Mouse (Mus musculus): Measurements from ENCODE around the gene Serpine3. TPM values are rescaled to one million over a fixed set of nuclear protein-coding genes. Genes with fewer than 3 reads are reported as not detected.
A peak's percentile ranks its signal among the peaks of the same experiment; 100 is the strongest.
"Not testable (repeated sequence)": the region's sequence is repeated elsewhere in the genome, so short reads cannot be mapped to it uniquely, and the experiment has no call there.

Serpine3 gene
- polyA plus RNA-seq (2015; fragmentation: Nextera tagmentation; extraction: Ambion mirVana): not detected in 2 replicates

- Histone ChIP-seq H3K9ac (no peak within 1 kb of the TSS), H3K27ac (no peak within 1 kb of the TSS), H3K4me2 (no peak within 1 kb of the TSS), H3K4me1 (replicated peaks) (no peaks in the 10 kb centered on the region), H3K36me3 (no peaks in the 10 kb centered on the region), H3K4me3 (no peak within 1 kb of the TSS), H3K9me3 (no peaks in the 10 kb centered on the region), H3K27me3 (no peaks in the 10 kb centered on the region)
- ATAC-seq (ENCODE audit: low FRiP score): no peak
- 89% methylated on average over 8 of the region's 8 CpGs for WGBS
Measured at GRCm38 (mm10) chr14:62663367-62663766, at the start of gene Serpine3. Gene Serpine3 (plus strand): TSS chr14:62663667.

GRCm38 (mm10) chr14:62622393-62622792, 41.1 kb upstream of the Serpine3 start:
- no peaks in the 10 kb centered on the region for H3K27me3 ChIP-seq
- no peak overlapping the region for H3K9ac ChIP-seq
- peak overlapping the region; percentile 77 for H3K27ac ChIP-seq
- WGBS: 65% methylated on average over 3 of the region's 3 CpGs
- no peaks in the 10 kb centered on the region for H3K9me3 ChIP-seq
- H3K36me3 ChIP-seq: no peaks in the 10 kb centered on the region
- ATAC-seq (ENCODE audit: low FRiP score): no peak
- H3K4me1 ChIP-seq (replicated peaks): peaks cover 10% of the 10 kb centered on the region; the same call in 1 of the 2 replicates
- no peak overlapping the region for H3K4me2 ChIP-seq
- no peak overlapping the region for H3K4me3 ChIP-seq

GRCm38 (mm10) chr14:62627951-62628350, 35.5 kb upstream of the Serpine3 start:
- no peak overlapping the region for H3K4me2 ChIP-seq
- H3K9me3 ChIP-seq: peaks cover 7% of the 10 kb centered on the region; the same call in 1 of the 2 replicates
- ATAC-seq (ENCODE audit: low FRiP score): no peak
- no peaks in the 10 kb centered on the region; the same call in 1 of the 2 replicates for H3K4me1 ChIP-seq (replicated peaks)
- no peaks in the 10 kb centered on the region for H3K36me3 ChIP-seq
- no peak overlapping the region for H3K27ac ChIP-seq
- no peak overlapping the region for H3K4me3 ChIP-seq
- no peaks in the 10 kb centered on the region for H3K27me3 ChIP-seq
- 92% methylated on average over 5 of the region's 5 CpGs for WGBS
- no peak overlapping the region for H3K9ac ChIP-seq

GRCm38 (mm10) chr14:62637436-62638344, 25.8 kb upstream of the Serpine3 start:
- peak overlapping the region; percentile 79 for H3K27ac ChIP-seq
- ATAC-seq (ENCODE audit: low FRiP score): peak; percentile 88
- 31% methylated on average over 9 of the region's 9 CpGs for WGBS
- no peak overlapping the region for H3K4me3 ChIP-seq
- H3K9ac ChIP-seq: peak overlapping the region; percentile 46; the same call in 1 of the 2 replicates
- H3K36me3 ChIP-seq: no peaks in the 10 kb centered on the region
- peak overlapping the region; percentile 41 for H3K4me2 ChIP-seq
- peaks cover 18% of the 10 kb centered on the region for H3K4me1 ChIP-seq (replicated peaks)
- no peaks in the 10 kb centered on the region for H3K27me3 ChIP-seq
- H3K9me3 ChIP-seq: no peaks in the 10 kb centered on the region

- Histone ChIP-seq H3K27me3 (no peaks in the 10 kb centered on the region), H3K4me2 (peak overlapping the region; percentile 41), H3K9me3 (no peaks in the 10 kb centered on the region), H3K36me3 (no peaks in the 10 kb centered on the region), H3K9ac (peak overlapping the region; percentile 46; the same call in 1 of the 2 replicates), H3K27ac (peak overlapping the region; percentile 79), H3K4me1 (replicated peaks) (peaks cover 18% of the 10 kb centered on the region), H3K4me3 (no peak overlapping the region)
- ATAC-seq (ENCODE audit: low FRiP score): 0 out of 2 replicates have a peak, but pooled peaks have one; percentile 53
- WGBS: 28% methylated on average over 6 of the region's 6 CpGs
Measured at GRCm38 (mm10) chr14:62638345-62638702, 25.1 kb upstream of the Serpine3 start.

- Histone ChIP-seq H3K4me3 (no peak overlapping the region), H3K9ac (no peak overlapping the region), H3K27ac (peak overlapping the region; percentile 35; the same call in 1 of the 2 replicates), H3K4me1 (replicated peaks) (peaks cover 18% of the 10 kb centered on the region), H3K4me2 (no peak overlapping the region), H3K9me3 (no peaks in the 10 kb centered on the region), H3K36me3 (no peaks in the 10 kb centered on the region), H3K27me3 (no peaks in the 10 kb centered on the region)
- 72% methylated on average over 6 of the region's 6 CpGs for WGBS
- ATAC-seq (ENCODE audit: low FRiP score): no peak
Measured at GRCm38 (mm10) chr14:62639111-62639510, 24.4 kb upstream of the Serpine3 start.

GRCm38 (mm10) chr14:62639551-62639950, 23.9 kb upstream of the Serpine3 start:
- Histone ChIP-seq H3K36me3 (no peaks in the 10 kb centered on the region), H3K9me3 (no peaks in the 10 kb centered on the region), H3K4me3 (no peak overlapping the region), H3K27ac (peak overlapping the region; percentile 35; the same call in 1 of the 2 replicates), H3K4me2 (no peak overlapping the region), H3K9ac (no peak overlapping the region), H3K27me3 (no peaks in the 10 kb centered on the region), H3K4me1 (replicated peaks) (peaks cover 18% of the 10 kb centered on the region)
- 93% methylated on average over 5 of the region's 5 CpGs for WGBS
- no peak for ATAC-seq (ENCODE audit: low FRiP score)

GRCm38 (mm10) chr14:62640396-62640795, 23.1 kb upstream of the Serpine3 start:
- ATAC-seq (ENCODE audit: low FRiP score): no peak
- H3K9me3 ChIP-seq: no peaks in the 10 kb centered on the region

GRCm38 (mm10) chr14:62642368-62642767, 21.1 kb upstream of the Serpine3 start:
- H3K36me3 ChIP-seq; H3K27me3 ChIP-seq; H3K4me2 ChIP-seq; H3K9me3 ChIP-seq; H3K9ac ChIP-seq; H3K4me3 ChIP-seq; ATAC-seq (ENCODE audit: low FRiP score); H3K27ac ChIP-seq: not testable (repeated sequence)
- 97% methylated on average over 6 of the region's 7 CpGs for WGBS
- peaks cover 15% of the 10 kb centered on the region for H3K4me1 ChIP-seq (replicated peaks)

More at GRCm38 (mm10) chr14:62640396-62640795, 23.1 kb upstream of the Serpine3 start:
- Histone ChIP-seq H3K4me2 (no peak overlapping the region), H3K4me1 (replicated peaks) (peaks cover 18% of the 10 kb centered on the region), H3K27ac (no peak overlapping the region), H3K9ac (no peak overlapping the region), H3K27me3 (no peaks in the 10 kb centered on the region), H3K36me3 (no peaks in the 10 kb centered on the region), H3K4me3 (no peak overlapping the region)
- WGBS: 70% methylated on average over 4 of the region's 4 CpGs

GRCm38 (mm10) chr14:62648405-62648804, 15.1 kb upstream of the Serpine3 start:
- H3K4me3 ChIP-seq: no peak overlapping the region
- ATAC-seq (ENCODE audit: low FRiP score): no peak
- H3K9ac ChIP-seq: no peak overlapping the region
- no peaks in the 10 kb centered on the region for H3K4me1 ChIP-seq (replicated peaks)
- no peak overlapping the region for H3K4me2 ChIP-seq
- H3K36me3 ChIP-seq: no peaks in the 10 kb centered on the region
- H3K9me3 ChIP-seq: no peaks in the 10 kb centered on the region
- 91% methylated on average over 6 of the region's 6 CpGs for WGBS
- H3K27me3 ChIP-seq: no peaks in the 10 kb centered on the region
- H3K27ac ChIP-seq: no peak overlapping the region

- Histone ChIP-seq H3K9ac (no peak overlapping the region), H3K4me2 (no peak overlapping the region), H3K27me3 (no peaks in the 10 kb centered on the region), H3K9me3 (no peaks in the 10 kb centered on the region), H3K27ac (no peak overlapping the region), H3K36me3 (no peaks in the 10 kb centered on the region), H3K4me1 (replicated peaks) (no peaks in the 10 kb centered on the region), H3K4me3 (no peak overlapping the region)
- WGBS: 71% methylated on average over 3 of the region's 3 CpGs
- ATAC-seq (ENCODE audit: low FRiP score): no peak
Measured at GRCm38 (mm10) chr14:62650376-62650775, 13.1 kb upstream of the Serpine3 start.

GRCm38 (mm10) chr14:62651771-62652170, 11.7 kb upstream of the Serpine3 start:
- Histone ChIP-seq H3K27ac (no peak overlapping the region), H3K9ac (no peak overlapping the region), H3K9me3 (no peaks in the 10 kb centered on the region), H3K4me2 (no peak overlapping the region), H3K36me3 (no peaks in the 10 kb centered on the region), H3K27me3 (no peaks in the 10 kb centered on the region), H3K4me1 (replicated peaks) (no peaks in the 10 kb centered on the region), H3K4me3 (no peak overlapping the region)
- 97% methylated on average over 3 of the region's 3 CpGs for WGBS
- no peak for ATAC-seq (ENCODE audit: low FRiP score)
